In genomic region chr5:121383857-121384756, GRCm38 (mm10) we compare ENCODE assay signal across 8 mouse cellular contexts. TPM values are rescaled to one million over a fixed set of nuclear protein-coding genes. Genes with fewer than 3 reads are reported as not detected.
DNase-seq lines count a peak whose midpoint lies in the region; ATAC-seq lines count a peak whose summit lies in the region.

No protein-coding gene starts in this region.

- H3K4me2 ChIP-seq in forebrain, embryonic 13.5 days = peak overlapping the region; percentile 74
- peak overlapping the region; percentile 73 for H3K4me2 ChIP-seq in limb, embryonic 15.5 days

- H3K4me3 ChIP-seq in forebrain, embryonic 13.5 days = peak overlapping the region; percentile 77
- H3K4me3 ChIP-seq in limb, embryonic 15.5 days = peak overlapping the region; percentile 68

- peaks cover 20% of the 10 kb centered on the region for H3K4me1 ChIP-seq in forebrain, embryonic 13.5 days
- peaks cover 29% of the 10 kb centered on the region for H3K4me1 ChIP-seq in limb, embryonic 15.5 days

- H3K27me3 ChIP-seq in forebrain, embryonic 13.5 days = peaks cover 6% of the 10 kb centered on the region
- H3K27me3 ChIP-seq in limb, embryonic 15.5 days = no peaks in the 10 kb centered on the region

- peaks cover 38% of the 10 kb centered on the region for H3K36me3 ChIP-seq in forebrain, embryonic 13.5 days (ENCODE audit: poor library complexity, severe bottlenecking)
- peaks cover 33% of the 10 kb centered on the region for H3K36me3 ChIP-seq in limb, embryonic 15.5 days

- peak overlapping the region; percentile 87 for H3K9ac ChIP-seq in forebrain, embryonic 13.5 days
- peak overlapping the region; percentile 5; the same call in 1 of the 2 replicates for H3K9ac ChIP-seq in limb, embryonic 15.5 days

- 0 out of 2 replicates have a peak, but pooled peaks cover 6% of the 10 kb centered on the region for H3K9me3 ChIP-seq in forebrain, embryonic 13.5 days (replicated peaks)
- H3K9me3 ChIP-seq in limb, embryonic 15.5 days = no peaks in the 10 kb centered on the region

- H3K27ac ChIP-seq in forebrain, embryonic 13.5 days = 0 out of 2 replicates have a peak overlapping the region, but pooled peaks have one; percentile 81
- H3K27ac ChIP-seq in limb, embryonic 15.5 days = 0 out of 2 replicates have a peak overlapping the region, but pooled peaks have one; percentile 82

- peak; percentile 62 for DNase-seq in cerebellum, adult 9-10 months
- DNase-seq in cerebellum, adult 8-10 months = no peak
- peak; percentile 81 for DNase-seq in A20 (ENCODE audit: low read depth, low spot score)
- DNase-seq in retina, embryonic 14.5 days (ENCODE audit: low spot score) = peak; percentile 22
- no peak for DNase-seq in thymus, postnatal 36 days

- no peak for ATAC-seq in forebrain, embryonic 13.5 days
- ATAC-seq in limb, embryonic 15.5 days (ENCODE audit: insufficient number of reproducible peaks, low FRiP score, low TSS enrichment, low read depth) = no peak
- no peak for ATAC-seq in erythroid progenitor cell, adult 5-6 weeks (replicated peaks; ENCODE audit: low FRiP score, poor library complexity, severe bottlenecking)

- WGBS in forebrain, embryonic 13.5 days = 39% methylated on average over 10 of the region's 10 CpGs
- WGBS in limb, embryonic 15.5 days = 38% methylated on average over 10 of the region's 10 CpGs

RNA-seq across cellular contexts. Expression of gene Trafd1, which starts 1.3 kb away (rescaled TPM):
- 111 and 117 TPM in 2 replicates for polyA plus RNA-seq in forebrain, embryonic 13.5 days (2015; fragmentation: Nextera tagmentation; extraction: Ambion mirVana)
- 74.4 and 75.9 TPM in 2 replicates for polyA plus RNA-seq in limb, embryonic 15.5 days (2015; fragmentation: Nextera tagmentation; extraction: Ambion mirVana)
- total RNA-seq in erythroid progenitor cell, adult 5-6 weeks (2015; ENCODE audit: low replicate concordance) = 23.1 and 29.3 TPM in 2 replicates
- 11.1 and 21.4 TPM in 2 replicates for total RNA-seq in erythroid progenitor cell, adult 5-6 weeks (2017; ENCODE audit: low replicate concordance)

RNA-seq across cellular contexts. Expression of gene Naa25, which starts 13.6 kb away (rescaled TPM):
- 46.7 and 52.2 TPM in 2 replicates for polyA plus RNA-seq in forebrain, embryonic 13.5 days (2015; fragmentation: Nextera tagmentation; extraction: Ambion mirVana)
- 42.1 and 47.1 TPM in 2 replicates for polyA plus RNA-seq in limb, embryonic 15.5 days (2015; fragmentation: Nextera tagmentation; extraction: Ambion mirVana)
- total RNA-seq in erythroid progenitor cell, adult 5-6 weeks (2015; ENCODE audit: low replicate concordance) = 5.9 and 6.5 TPM in 2 replicates
- 3.9 and 9.2 TPM in 2 replicates for total RNA-seq in erythroid progenitor cell, adult 5-6 weeks (2017; ENCODE audit: low replicate concordance)

Comparison
In these comparisons a context has a peak if more than half of its experiments do, and no peak if none do; other contexts are left out.
1. DNase-seq: peak in cerebellum, adult 9-10 months (single experiment), A20 (single experiment) and retina, embryonic 14.5 days (single experiment); none in cerebellum, adult 8-10 months (single experiment) and thymus, postnatal 36 days (0 of 2).